Mouse (Mus musculus): ENCODE measurements at regions not wholly inside any gene's neighbourhood (a gene's known extent, or its start where the extent isn't known, plus 50 kb on each side); places are given as distances from the start of the nearest gene placed in this dataset.

- TF ChIP-seq EP300 (optimal IDR thresholded peaks at IDR 0.05) (no peak), CTCF (IDR thresholded peaks at IDR 0.05; ENCODE audit: low read depth) (no peak)
Measured at GRCm38 (mm10) chr13:79053428-79053827, 853.9 kb upstream of the Nr2f1 start.

All from stomach, postnatal 0 days (tissue).